8 mouse cellular contexts compared by ENCODE assay signal in the genomic region with DNA sequence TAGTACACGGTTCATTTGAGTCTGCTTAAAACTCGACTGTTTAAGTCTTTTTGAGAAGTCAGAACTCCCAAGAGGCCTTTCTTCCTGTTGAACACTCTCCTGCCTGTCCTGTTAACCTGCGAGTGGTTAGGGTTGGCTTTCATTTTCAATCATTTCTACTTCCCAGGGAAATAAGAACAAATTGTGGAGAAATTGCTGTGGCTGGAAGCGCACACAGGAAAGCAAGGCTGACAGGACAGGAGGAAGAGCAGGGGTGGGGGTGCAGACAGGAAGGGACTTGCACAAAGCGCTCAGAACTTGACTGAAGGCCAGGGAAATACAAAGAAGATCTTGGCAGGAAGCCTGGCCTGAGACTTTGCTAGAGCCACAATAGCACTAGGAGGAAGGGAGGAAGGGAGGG.
DNase-seq lines count a peak whose midpoint lies in the region; ATAC-seq lines count a peak whose summit lies in the region.

No protein-coding gene starts in this region.

- peak; percentile 70 for DNase-seq in retina, postnatal 1 day
- DNase-seq in retina, embryonic 14.5 days (ENCODE audit: low spot score) = no peak
- peak; percentile 45 to 58 for DNase-seq in cerebellum, postnatal 36 days
- DNase-seq in heart, adult 11 months = peak; percentile 99
- peak; percentile 54 for DNase-seq in kidney, adult 18-20 months
- DNase-seq in left cerebral cortex, postnatal 36 days (ENCODE audit: low spot score in 2 of 2) = peak; percentile 18 to 33

- H3K9ac ChIP-seq in midbrain, embryonic 13.5 days (replicated peaks) = no peak overlapping the region
- no peak overlapping the region for H3K9ac ChIP-seq in stomach, embryonic 15.5 days

- H3K27me3 ChIP-seq in midbrain, embryonic 13.5 days = no peaks in the 10 kb centered on the region
- no peaks in the 10 kb centered on the region for H3K27me3 ChIP-seq in stomach, embryonic 15.5 days (replicated peaks)

- no peak overlapping the region for H3K4me3 ChIP-seq in midbrain, embryonic 13.5 days (replicated peaks)
- H3K4me3 ChIP-seq in stomach, embryonic 15.5 days (replicated peaks) = no peak overlapping the region

- intact Hi-C loops in left cerebral cortex, postnatal 36 days (cut with DNase I) = no loop called here

- no peaks in the 10 kb centered on the region for H3K9me3 ChIP-seq in midbrain, embryonic 13.5 days
- H3K9me3 ChIP-seq in stomach, embryonic 15.5 days = no peaks in the 10 kb centered on the region

- H3K27ac ChIP-seq in midbrain, embryonic 13.5 days = 0 out of 2 replicates have a peak overlapping the region, but pooled peaks have one; percentile 15
- H3K27ac ChIP-seq in stomach, embryonic 15.5 days = peak overlapping the region; percentile 76

- H3K4me1 ChIP-seq in midbrain, embryonic 13.5 days (replicated peaks) = peaks cover 13% of the 10 kb centered on the region
- H3K4me1 ChIP-seq in stomach, embryonic 15.5 days = peaks cover 4% of the 10 kb centered on the region; the same call in 1 of the 2 replicates

- no peaks in the 10 kb centered on the region for H3K36me3 ChIP-seq in midbrain, embryonic 13.5 days
- H3K36me3 ChIP-seq in stomach, embryonic 15.5 days = no peaks in the 10 kb centered on the region

- H3K4me2 ChIP-seq in midbrain, embryonic 13.5 days (replicated peaks) = no peak overlapping the region
- H3K4me2 ChIP-seq in stomach, embryonic 15.5 days = no peak overlapping the region

- ATAC-seq in midbrain, embryonic 13.5 days = peak; percentile 78
- ATAC-seq in stomach, embryonic 15.5 days (ENCODE audit: insufficient read depth, low FRiP score, low read depth) = peak; percentile 47; the same call in 1 of the 2 replicates

- 42% methylated on average over 5 of the region's 5 CpGs for WGBS in midbrain, embryonic 13.5 days
- WGBS in stomach, embryonic 15.5 days = 20% methylated on average over 5 of the region's 5 CpGs
